Mouse (Mus musculus) T-helper 17 cell (primary cell): ENCODE measurements around the gene Vps29.

Source experiments
- in situ Hi-C, 2 experiments: fragments of 300-600 bp; cut with MboI, MseI; formaldehyde crosslinking; loops; 1 replicate in 1 of 2; 2 replicates in 1 of 2; pipeline ENCODE4 v1.15.1; 2025; ENCODE audit warnings: high pct_unique_total_duplicates in 2 of 2

Vps29 gene

DNA sequence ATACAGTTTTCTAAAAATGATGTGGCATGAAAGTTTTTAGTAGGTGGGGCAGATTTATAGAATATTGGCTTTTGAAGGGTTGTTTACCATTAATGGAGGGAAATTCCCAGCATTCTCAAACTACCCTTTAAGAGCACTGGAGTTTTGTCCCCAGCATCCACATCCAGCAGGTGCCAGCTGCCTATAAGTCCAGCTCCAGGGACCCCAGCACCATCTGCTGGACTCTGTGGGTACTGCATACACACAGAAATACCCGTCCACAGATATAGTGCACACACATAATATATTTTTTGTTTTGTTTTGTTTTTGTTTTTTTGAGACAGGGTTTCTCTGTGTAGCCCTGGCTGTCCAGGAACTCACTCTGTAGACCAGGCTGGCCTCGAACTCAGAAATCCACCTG lies 39.7 kb downstream of the Vps29 start:
- in situ Hi-C loops: no loop called here

DNA sequence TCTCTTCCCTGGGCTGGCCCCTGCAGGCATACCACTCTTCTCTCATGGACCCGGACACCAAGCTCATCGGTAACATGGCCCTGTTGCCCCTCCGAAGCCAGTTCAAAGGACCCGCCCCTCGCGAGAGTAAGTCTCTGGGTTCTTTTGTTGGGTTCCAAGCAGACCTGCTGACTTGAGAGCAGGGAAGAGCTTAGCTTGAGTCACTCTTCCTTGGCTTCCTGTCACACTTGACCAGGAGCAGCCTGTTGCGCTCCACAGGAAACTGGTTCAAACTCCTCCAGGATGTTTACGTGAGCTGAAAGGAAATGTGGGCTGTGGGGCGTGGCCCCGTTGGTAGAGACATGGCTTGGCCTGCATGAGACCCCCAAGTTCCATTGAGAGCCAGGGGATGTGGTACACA lies 42.6 kb downstream of the Vps29 start:
- in situ Hi-C loops: no loop called here

DNA sequence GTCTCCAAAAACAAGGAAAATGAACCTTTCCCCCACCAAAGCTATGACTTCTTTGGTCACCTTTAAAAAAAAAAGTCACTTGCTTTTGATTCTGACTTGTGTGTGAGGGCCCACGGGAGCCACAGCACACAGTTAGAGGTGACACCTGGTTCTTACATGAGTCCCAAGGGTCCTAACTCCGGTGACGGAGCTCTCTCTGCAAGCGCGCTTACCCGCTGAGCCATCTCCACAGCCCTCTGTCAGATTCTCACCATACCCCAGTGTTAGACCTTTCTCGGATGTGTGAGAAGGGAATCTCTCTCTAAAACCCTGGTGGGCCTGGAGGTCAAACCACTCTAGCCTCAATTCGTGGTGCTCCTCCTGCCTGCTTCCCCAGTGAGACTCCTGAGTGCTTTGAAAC lies 43.3 kb downstream of the Vps29 start:
- in situ Hi-C loops: no loop called here

DNA sequence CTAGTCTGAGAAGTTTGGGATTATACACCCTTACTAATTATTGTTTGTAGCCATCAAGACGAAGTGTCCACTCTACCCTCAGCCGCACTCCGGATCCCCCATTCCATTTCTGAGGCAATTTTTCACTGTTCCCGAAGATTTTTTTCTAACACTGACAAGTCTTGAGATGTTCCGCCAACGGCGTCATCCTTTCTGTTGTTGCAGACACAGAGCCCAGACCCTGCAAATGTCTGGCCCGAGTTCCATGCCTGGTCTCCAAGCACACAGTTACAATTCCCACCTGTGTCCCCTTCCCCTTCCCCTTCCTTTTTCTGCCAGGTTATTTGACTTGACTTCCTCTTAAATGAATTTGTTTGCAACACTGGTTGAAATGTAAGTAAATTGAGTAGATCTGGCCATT lies 45.7 kb downstream of the Vps29 start:
- in situ Hi-C loops: loop anchor here in 1 of 2 experiments (5.0 kb wide), 1 partner anchor 227 kb away; no protein-coding TSS in a partner anchor

DNA sequence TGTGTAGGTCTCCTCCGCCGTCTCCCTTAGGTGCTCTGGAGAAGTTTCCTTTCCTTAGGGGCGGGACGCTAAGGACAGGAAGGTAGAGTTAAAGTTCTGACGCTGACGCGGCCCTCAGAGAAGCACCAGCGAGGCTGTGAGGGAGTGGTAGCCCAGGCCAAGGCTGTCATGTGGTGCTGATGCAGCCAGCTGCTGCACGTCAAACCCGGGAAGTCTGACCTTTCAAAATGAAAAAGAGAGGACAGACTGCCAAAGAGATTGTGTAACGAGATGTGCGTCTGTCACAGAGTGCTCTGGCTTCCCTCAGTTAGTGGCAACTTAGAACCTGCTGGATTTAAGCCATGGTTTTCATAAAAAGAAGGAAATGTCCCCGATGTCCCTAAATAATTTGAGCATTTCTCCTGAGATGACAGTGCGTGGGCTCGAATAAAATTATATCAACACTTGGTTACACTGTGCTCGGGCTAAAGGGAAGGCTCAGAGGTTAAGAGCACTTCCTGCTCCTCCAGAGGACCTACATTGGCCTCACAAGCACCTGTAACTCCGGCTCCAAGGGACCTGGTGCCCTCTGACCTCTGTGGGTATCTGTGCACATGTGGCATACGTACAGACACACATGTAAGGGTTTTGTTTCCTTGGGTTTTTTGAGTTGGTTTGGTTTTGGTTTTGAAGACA lies 46.6 kb downstream of the Vps29 start:
- in situ Hi-C loops: loop anchor here in 1 of 2 experiments (5.0 kb wide), 1 partner anchor 227 kb away; no protein-coding TSS in a partner anchor

DNA sequence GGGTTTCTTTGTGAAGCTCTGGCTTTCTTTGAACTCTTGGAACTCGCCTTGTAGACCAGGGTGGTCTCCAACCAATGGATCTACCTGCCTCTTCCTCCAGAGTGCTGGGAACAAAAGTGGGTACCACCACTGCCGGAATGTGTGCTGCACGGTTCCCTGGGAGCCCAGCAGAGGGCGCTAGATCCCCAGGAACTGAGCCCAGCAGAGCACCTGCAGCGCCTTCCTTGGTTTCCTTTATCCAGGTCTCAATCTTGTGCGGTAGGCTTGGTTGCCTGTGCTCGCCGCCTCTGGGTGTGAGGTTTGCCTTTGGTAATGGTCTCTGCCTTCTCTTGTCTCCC lies 47.1 kb downstream of the Vps29 start:
- in situ Hi-C loops: loop anchor here in 1 of 2 experiments (5.0 kb wide), 1 partner anchor 226 kb away; no protein-coding TSS in a partner anchor

DNA sequence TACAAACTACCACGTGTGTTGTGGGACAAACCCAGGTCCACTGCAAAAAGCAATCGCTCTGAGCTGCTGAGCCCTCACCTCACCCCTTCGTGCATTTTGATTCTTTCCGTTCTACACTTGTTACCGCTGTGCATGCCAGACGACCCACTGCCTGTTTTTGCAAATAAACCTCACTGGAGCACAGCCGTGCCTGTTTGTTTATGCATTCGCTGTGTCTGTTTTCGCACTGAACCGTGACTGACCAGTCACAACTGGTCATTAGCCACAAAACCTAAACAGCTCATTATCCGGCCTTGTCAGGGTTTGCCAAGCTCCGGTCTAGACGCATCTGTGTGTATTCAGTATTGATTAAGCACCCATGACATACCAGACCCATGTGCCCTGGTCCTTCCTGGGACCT lies 48.0 kb downstream of the Vps29 start:
- in situ Hi-C loops: loop anchor here in 1 of 2 experiments (5.0 kb wide), 1 partner anchor 225 kb away; no protein-coding TSS in a partner anchor

DNA sequence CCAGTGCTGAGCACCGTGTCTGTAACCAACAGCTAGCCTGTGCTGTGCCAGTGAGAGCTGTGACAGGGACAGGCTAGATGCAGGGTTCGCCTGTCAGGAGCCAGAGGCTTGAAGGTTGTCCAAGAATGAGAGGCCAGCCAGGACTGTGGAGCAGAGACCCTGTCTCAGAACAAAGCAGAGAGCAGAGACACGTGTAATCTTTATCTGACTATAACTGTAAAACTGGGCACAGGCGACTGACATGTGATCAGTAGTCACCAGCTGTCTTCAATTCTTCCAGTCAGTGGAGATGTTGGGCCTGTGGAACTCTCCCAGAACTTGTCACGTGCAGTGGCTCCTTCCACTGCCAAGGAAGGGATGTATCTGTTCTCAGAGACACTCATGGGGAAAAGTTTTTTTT lies 48.6 kb downstream of the Vps29 start:
- in situ Hi-C loops: loop anchor here in 1 of 2 experiments (5.0 kb wide), 1 partner anchor 225 kb away; no protein-coding TSS in a partner anchor

DNA sequence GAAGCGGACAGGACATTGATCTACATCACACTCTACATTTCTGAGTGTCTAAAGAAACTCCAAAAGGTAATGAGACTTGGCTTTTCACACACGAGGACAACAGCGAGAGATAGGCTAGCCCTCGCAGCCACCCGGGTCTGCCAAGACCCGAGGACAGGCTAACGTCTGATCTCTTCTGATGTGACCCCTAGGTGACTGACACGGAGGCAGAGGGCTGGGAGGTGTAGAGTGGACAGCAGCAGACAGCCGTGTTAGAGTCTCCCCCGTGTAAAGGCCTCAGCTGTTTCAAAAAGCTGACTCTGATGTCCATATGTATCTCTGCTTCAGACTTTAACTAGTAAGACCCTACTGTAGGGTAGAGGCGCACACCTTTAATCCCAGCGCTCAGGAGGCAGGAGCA lies 49.2 kb downstream of the Vps29 start:
- in situ Hi-C loops: loop anchor here in 1 of 2 experiments (5.0 kb wide), 1 partner anchor 224 kb away; no protein-coding TSS in a partner anchor

DNA sequence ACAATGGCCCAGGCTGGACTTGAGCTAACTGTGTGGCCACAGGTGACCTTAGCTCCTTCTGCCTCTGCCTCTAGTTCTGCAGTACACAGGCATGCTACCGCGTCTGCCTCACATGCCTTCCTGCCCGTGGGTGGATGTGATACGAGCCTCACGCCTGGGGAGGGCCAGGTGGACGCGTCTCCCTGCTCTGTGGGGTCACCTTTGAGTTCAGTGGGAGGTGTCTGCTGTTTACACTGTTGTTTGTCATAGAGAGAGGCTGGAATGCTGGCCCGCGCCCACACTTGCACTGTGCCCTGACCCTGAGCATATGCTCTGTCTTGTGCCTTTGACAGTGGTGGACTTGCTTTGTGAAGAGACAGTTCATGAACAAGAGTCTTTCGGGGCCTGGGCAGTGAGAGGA lies 51.4 kb downstream of the Vps29 start:
- in situ Hi-C loops: no loop called here

DNA sequence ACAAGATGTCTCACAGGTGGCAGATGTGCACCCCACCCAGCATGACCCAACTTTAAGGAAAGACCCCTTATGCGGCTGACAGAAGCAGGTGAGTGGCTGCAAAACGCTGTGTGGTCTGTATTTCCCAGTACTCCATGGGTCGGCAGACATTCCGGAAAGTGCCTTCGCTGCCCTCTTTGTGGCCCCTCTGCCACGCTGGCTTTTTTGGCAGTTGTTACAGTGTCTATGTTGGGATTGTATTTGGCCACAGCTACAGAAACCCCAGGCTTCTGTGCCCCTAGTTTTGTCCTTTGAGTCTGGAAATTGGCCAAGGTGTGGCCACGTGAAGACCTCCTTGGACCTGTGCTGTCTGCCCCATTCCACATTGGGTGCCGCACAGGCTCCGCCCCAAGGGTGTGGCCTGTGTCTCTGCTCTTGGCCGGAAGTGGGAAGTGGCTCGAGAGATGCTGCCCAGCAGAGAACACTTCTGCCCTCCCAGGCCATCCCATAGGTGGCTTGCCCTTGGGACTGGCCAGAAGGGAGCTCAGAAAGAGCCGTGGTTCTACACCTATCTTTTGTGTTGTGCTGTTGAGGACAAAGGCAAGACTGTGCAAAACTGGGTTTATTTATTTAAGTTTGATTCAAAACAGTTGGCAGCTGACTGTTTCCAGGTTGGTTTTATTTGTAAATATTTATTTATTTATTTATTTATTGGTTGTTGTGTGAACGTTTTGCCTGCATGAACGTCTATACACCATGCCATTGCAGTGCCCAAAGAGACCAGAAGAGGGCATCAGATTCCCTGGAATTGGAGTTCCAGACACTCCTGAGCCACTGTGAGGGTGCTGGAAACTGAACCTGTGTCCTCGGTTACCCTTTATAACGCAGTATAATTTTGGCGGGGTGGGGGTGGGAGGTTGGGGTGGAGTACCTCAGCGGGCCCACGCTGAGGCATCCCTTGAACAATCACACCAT lies 55.8 kb downstream of the Vps29 start:
- in situ Hi-C loops: loop anchor here in 1 of 2 experiments (5.0 kb wide), 1 partner anchor 212 kb away; no protein-coding TSS in a partner anchor

DNA sequence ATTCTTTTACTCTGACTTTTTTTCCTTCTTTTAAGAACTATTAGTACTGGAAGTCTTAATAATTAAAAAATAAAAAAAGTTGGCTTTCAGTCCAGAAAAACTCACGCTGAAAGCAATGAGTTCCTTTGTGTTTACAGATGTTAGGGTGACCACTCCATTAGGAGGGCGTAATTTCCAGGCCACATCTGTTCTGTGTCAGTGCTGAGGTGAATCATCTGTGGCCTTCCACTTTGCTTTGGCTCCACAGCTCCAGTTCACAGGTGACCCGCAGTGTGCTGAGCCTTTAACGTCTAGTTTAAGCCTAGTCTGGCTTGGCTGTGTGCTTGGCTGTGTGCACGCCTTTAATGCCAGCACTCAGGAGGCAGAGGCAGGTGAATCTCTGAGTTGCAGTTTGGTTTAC lies 57.7 kb downstream of the Vps29 start:
- in situ Hi-C loops: loop anchor here in 1 of 2 experiments (5.0 kb wide), 1 partner anchor 210 kb away; no protein-coding TSS in a partner anchor

DNA sequence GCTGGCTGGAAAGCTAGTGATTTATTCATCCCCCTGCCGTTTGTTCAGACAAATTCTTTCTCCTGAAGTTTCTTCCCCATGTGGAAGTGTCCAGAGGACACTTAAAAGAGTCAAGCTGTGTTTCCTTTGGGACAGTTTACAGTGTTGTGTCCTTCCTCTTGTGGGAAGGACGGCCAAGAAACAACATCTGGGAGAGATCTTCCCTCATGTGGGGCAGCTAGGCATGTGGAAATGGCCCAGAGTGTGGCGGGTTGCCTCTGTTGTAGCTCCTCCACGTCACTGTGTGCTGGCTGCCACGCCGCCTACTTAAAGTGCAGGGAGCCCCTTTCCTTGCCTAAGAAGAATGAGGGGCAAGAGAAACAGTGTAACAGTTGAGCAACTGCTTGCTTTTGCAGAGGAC lies 58.7 kb downstream of the Vps29 start:
- in situ Hi-C loops: loop anchor here in 1 of 2 experiments (5.0 kb wide), 1 partner anchor 209 kb away; no protein-coding TSS in a partner anchor

DNA sequence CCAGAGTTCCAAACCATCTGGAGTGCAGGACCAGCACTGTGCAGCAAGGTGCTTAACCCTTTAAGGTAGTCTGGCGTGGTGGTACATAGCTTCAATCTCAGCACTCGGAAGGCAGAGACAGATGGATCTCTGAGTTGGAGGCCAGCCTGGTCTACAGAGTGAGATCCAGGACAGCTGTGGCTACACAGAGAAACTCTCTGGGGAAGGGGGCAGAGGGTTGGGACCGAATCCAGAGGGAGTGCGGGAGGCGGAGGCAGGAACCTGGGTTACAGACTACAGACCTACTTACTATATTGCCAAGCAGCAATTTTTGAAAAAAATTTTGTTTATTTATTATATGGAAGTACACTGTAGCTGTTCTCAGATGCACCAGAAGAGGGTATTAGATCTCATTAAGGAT lies 60.2 kb downstream of the Vps29 start:
- in situ Hi-C loops: loop anchor here in 1 of 2 experiments (5.0 kb wide), 1 partner anchor 208 kb away; no protein-coding TSS in a partner anchor
